Mouse (Mus musculus) C2C12 (cell line): ENCODE results near the gene Zbtb9.

Experiments used
- CTCF ChIP-seq: IDR thresholded peaks from one replicate; pipeline ENCODE4 v1.5.1; 2011; ENCODE audit not compliant: control insufficient read depth, insufficient read depth, insufficient read length
- FOSL1 ChIP-seq: IDR thresholded peaks from one replicate; pipeline ENCODE4 v1.8.0; 2011; ENCODE audit warnings: mild to moderate bottlenecking, low read length; ENCODE audit not compliant: poor library complexity, insufficient read depth, severe bottlenecking
- MAX ChIP-seq: IDR thresholded peaks from one replicate; pipeline ENCODE4 v1.6.1; 2011; ENCODE audit warnings: mild to moderate bottlenecking, control low read depth
- MYOD1 ChIP-seq: IDR thresholded peaks from one replicate; pipeline ENCODE4 v1.6.1; 2011; ENCODE audit warnings: low read depth; ENCODE audit not compliant: control insufficient read depth, insufficient read length
- MYOG ChIP-seq: IDR thresholded peaks from one replicate; pipeline ENCODE4 v1.6.1; 2011; ENCODE audit not compliant: control insufficient read depth, insufficient read length; ENCODE audit errors: extremely low read depth

DNA sequence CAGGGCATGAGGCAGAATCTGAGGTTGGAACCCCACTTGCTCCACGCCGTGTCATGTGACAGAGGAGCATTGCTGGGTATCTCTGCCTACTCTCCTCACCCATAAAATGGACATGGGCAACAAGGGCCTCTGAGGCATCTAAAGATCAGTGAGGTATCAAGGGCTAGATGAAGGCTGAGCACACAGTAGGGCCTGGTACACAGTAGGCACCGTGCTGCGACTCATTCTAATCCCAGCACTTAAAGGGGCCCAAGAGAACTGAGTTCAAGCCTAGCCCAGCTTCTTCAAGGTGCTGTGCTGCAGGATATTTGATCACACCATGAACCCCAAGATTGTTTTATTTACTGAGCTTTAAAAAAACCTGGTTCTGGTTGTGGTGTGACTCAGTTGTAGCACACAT is 57.9 kb downstream of the Zbtb9 start:
- no peak for TF ChIP-seq MAX
- no peak for TF ChIP-seq CTCF
- TF ChIP-seq FOSL1 = no peak
- no peak for TF ChIP-seq MYOD1
- no peak for TF ChIP-seq MYOG
